Mouse (Mus musculus): ENCODE data around the gene Dis3. TPM values are rescaled to one million over a fixed set of nuclear protein-coding genes. Genes with fewer than 3 reads are reported as not detected.

Gene Dis3
- total and polyA plus RNA-seq, 3 experiments = 42.2 to 159 (median 79.6) TPM

GRCm38 (mm10) chr14:99104542-99105123, 5.1 kb upstream of the Dis3 start (continued):
- no peak for TF ChIP-seq CTCF (IDR thresholded peaks at IDR 0.05 in 2 of 3, conservative IDR thresholded peaks at IDR 0.05 in 1 of 3; ENCODE audit: control insufficient read depth in 1 of 3, insufficient read depth in 1 of 3, low read depth in 2 of 3, low read length in 3 of 3, poor library complexity in 1 of 3, severe bottlenecking in 1 of 3)
- peak; percentile 85 for TF ChIP-seq MAX (IDR thresholded peaks at IDR 0.05; ENCODE audit: low read length)
- TF ChIP-seq GABPA (IDR thresholded peaks at IDR 0.05; ENCODE audit: low read depth, low read length) = no peak
- TF ChIP-seq BHLHE40 (IDR thresholded peaks at IDR 0.05; ENCODE audit: borderline replicate concordance, low read depth, low read length) = peak; percentile 80; the same call in 1 of the 2 replicates
- peak; percentile 91 for TF ChIP-seq MXI1 (IDR thresholded peaks at IDR 0.05; ENCODE audit: low read depth, low read length)
- no peak for TF ChIP-seq KAT2A (conservative IDR thresholded peaks at IDR 0.05; ENCODE audit: low read depth, low read length)
- peak; percentile 88 for TF ChIP-seq EP300 (IDR thresholded peaks at IDR 0.05; ENCODE audit: low read depth in 1 of 2, low read length in 2 of 2)
- TF ChIP-seq NRF1 (IDR thresholded peaks at IDR 0.05; ENCODE audit: insufficient read depth, low read depth, low read length, poor library complexity, severe bottlenecking) = no peak
- no peak for TF ChIP-seq ELF1 (IDR thresholded peaks at IDR 0.05; ENCODE audit: low read depth, low read length)
- TF ChIP-seq RCOR1 (IDR thresholded peaks at IDR 0.05; ENCODE audit: low read depth, low read length) = peak; percentile 74
- TF ChIP-seq CHD1 (IDR thresholded peaks at IDR 0.05; ENCODE audit: low read depth, low read length) = peak; percentile 87
- TF ChIP-seq CHD2 (IDR thresholded peaks at IDR 0.05; ENCODE audit: low read length) = no peak
- peak; percentile 62; the same call in 1 of the 2 replicates for TF ChIP-seq MYB (IDR thresholded peaks at IDR 0.05; ENCODE audit: low read depth, low read length)
- TF ChIP-seq POLR2AphosphoS5 (IDR thresholded peaks at IDR 0.05; ENCODE audit: borderline replicate concordance, low read depth, low read length) = no peak
- no peak; the same call in 1 of the 2 replicates for TF ChIP-seq JUND (IDR thresholded peaks at IDR 0.05; ENCODE audit: low read depth, low read length)
- TF ChIP-seq TAL1 (IDR thresholded peaks at IDR 0.05; ENCODE audit: low read length) = peak; percentile 77
- TF ChIP-seq HCFC1 (IDR thresholded peaks at IDR 0.05; ENCODE audit: low read depth, low read length) = peak; percentile 54; the same call in 1 of the 2 replicates
- TF ChIP-seq POLR2AphosphoS2 (IDR thresholded peaks at IDR 0.05; ENCODE audit: low read length) = no peak

- Histone ChIP-seq H3K27me3 (ENCODE audit: control insufficient read depth in 1 of 2, insufficient read depth in 2 of 2, low read length in 2 of 2) (no peaks in the 10 kb centered on the region), H3K9ac (ENCODE audit: control insufficient read depth, low read depth, low read length, poor library complexity, severe bottlenecking) (no peak overlapping the region; the same call in 1 of the 2 replicates), H3K27ac (ENCODE audit: control insufficient read depth, low read depth, low read length) (peak overlapping the region; percentile 79; the same call in 1 of the 2 replicates), H3K36me3 (ENCODE audit: control insufficient read depth in 1 of 2, insufficient read depth in 2 of 2, low read length in 2 of 2) (peaks cover 9 to 56% of the 10 kb centered on the region in 2 experiments; a peak in 3 of 4 replicates), H3K4me1 (ENCODE audit: control insufficient read depth in 1 of 2, insufficient read depth in 2 of 2, low read length in 2 of 2) (peaks cover 32 to 35% of the 10 kb centered on the region in 2 experiments), H3K79me2 (ENCODE audit: control insufficient read depth, insufficient read depth, low read length, poor library complexity) (peaks cover 15% of the 10 kb centered on the region), H3K4me3 (ENCODE audit: control insufficient read depth in 1 of 2, insufficient read depth in 1 of 2, low read depth in 2 of 2, low read length in 2 of 2) (no peak overlapping the region), H3K9me3 (replicated peaks; ENCODE audit: insufficient read depth, low read length) (no peaks in the 10 kb centered on the region)
- peak; percentile 59 for DNase-seq (ENCODE audit: low read depth, low spot score)
- peak in 1 of 2 experiments; percentile 38; a peak in 3 of 4 replicates for TF ChIP-seq EP300 (IDR thresholded peaks at IDR 0.05; ENCODE audit: low read depth in 1 of 2, low read length in 2 of 2)
- no peak for TF ChIP-seq ZMIZ1 (IDR thresholded peaks at IDR 0.05; ENCODE audit: low read depth, low read length)
- no peak for TF ChIP-seq UBTF (IDR thresholded peaks at IDR 0.05; ENCODE audit: borderline replicate concordance, insufficient read depth, low read depth, low read length)
- no peak for TF ChIP-seq HCFC1 (IDR thresholded peaks at IDR 0.05; ENCODE audit: low read depth, low read length)
- TF ChIP-seq CHD2 (IDR thresholded peaks at IDR 0.05; ENCODE audit: low read length) = no peak
- TF ChIP-seq MAX (IDR thresholded peaks at IDR 0.05; ENCODE audit: low read length) = peak; percentile 58; the same call in 1 of the 2 replicates
- TF ChIP-seq BHLHE40 (IDR thresholded peaks at IDR 0.05; ENCODE audit: borderline replicate concordance, low read depth, low read length) = no peak
- TF ChIP-seq NRF1 (IDR thresholded peaks at IDR 0.05; ENCODE audit: insufficient read depth, low read depth, low read length, poor library complexity, severe bottlenecking) = no peak
- 0 out of 2 replicates have a peak, but pooled peaks have one; percentile 23 for TF ChIP-seq TCF12 (IDR thresholded peaks at IDR 0.05; ENCODE audit: low read depth, low read length)
- no peak for TF ChIP-seq POLR2AphosphoS5 (IDR thresholded peaks at IDR 0.05; ENCODE audit: borderline replicate concordance, low read depth, low read length)
- TF ChIP-seq E2F4 (IDR thresholded peaks at IDR 0.05; ENCODE audit: borderline replicate concordance, low read depth, low read length) = no peak
- TF ChIP-seq GABPA (IDR thresholded peaks at IDR 0.05; ENCODE audit: low read depth, low read length) = no peak
- no peak for TF ChIP-seq MAFK (IDR thresholded peaks at IDR 0.05; ENCODE audit: borderline replicate concordance, low read depth, low read length)
- TF ChIP-seq ZC3H11A (IDR thresholded peaks at IDR 0.05; ENCODE audit: low read depth, low read length) = no peak
- no peak for TF ChIP-seq KAT2A (conservative IDR thresholded peaks at IDR 0.05; ENCODE audit: low read depth, low read length)
- TF ChIP-seq POLR2AphosphoS2 (IDR thresholded peaks at IDR 0.05; ENCODE audit: low read length) = no peak
- TF ChIP-seq POLR2A (IDR thresholded peaks at IDR 0.05; ENCODE audit: control insufficient read depth in 1 of 2, insufficient read depth in 1 of 2, low read depth in 1 of 2, low read length in 2 of 2, poor library complexity in 1 of 2) = no peak
- TF ChIP-seq MYC (IDR thresholded peaks at IDR 0.05; ENCODE audit: low read depth, low read length) = peak; percentile 63; the same call in 1 of the 2 replicates
- no peak for TF ChIP-seq TBP (IDR thresholded peaks at IDR 0.05; ENCODE audit: low read depth, low read length)
- peak; percentile 46; the same call in 1 of the 2 replicates for TF ChIP-seq SIN3A (IDR thresholded peaks at IDR 0.05; ENCODE audit: low read length)
- no peak for TF ChIP-seq ZNF384 (IDR thresholded peaks at IDR 0.05; ENCODE audit: low read depth, low read length)
- TF ChIP-seq MXI1 (IDR thresholded peaks at IDR 0.05; ENCODE audit: low read depth, low read length) = peak; percentile 52; the same call in 1 of the 2 replicates
- no peak for TF ChIP-seq MEF2A (IDR thresholded peaks at IDR 0.05; ENCODE audit: extremely low read depth, insufficient replicate concordance, low read depth, low read length, poor library complexity, severe bottlenecking)
- 0 out of 2 replicates have a peak, but pooled peaks have one; percentile 28 for TF ChIP-seq ETS1 (IDR thresholded peaks at IDR 0.05; ENCODE audit: low read depth, low read length)
Observed at GRCm38 (mm10) chr14:99103050-99103449, 3.5 kb upstream of the Dis3 start.

All from MEL (cell line).